ENCODE assay signal across 13 mouse cellular contexts in the genomic region with DNA sequence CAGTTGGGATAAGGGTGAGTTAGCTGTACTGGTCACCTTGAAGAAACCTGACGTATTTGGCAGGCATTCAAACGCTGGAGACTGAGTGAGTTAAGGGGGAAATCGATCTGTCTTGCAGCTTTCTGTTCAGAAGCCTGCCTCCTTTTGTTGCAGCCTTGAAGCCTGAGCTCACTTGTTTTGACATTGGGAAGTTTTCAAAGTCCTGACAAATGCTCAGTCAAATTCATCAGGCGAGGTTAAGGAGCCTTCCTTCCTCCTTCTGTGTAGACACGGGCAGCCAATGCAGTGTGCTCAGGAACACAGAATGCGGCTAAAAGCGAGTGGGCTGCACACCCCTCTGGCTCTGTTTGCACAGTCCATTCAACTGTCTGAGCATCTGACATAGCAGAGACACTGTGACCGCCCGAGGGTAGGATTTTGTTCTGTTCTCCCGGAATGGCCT. TPM values are rescaled to one million over a fixed set of nuclear protein-coding genes. Genes with fewer than 3 reads are reported as not detected.
DNase-seq lines count a peak whose midpoint lies in the region; ATAC-seq lines count a peak whose summit lies in the region.
"Had no signal": no experiment of that assay in that cellular context is flagged by ENCODE, and none has a peak within 500 bp of the region (broad histone marks: within the 10 kb centered on the region; RNA-seq: fewer than 3 reads in every experiment).

No protein-coding gene starts in this region.

- peak; percentile 15 for DNase-seq in embryonic facial prominence, embryonic 11.5 days (ENCODE audit: low spot score)
- no peak for DNase-seq in urinary bladder, adult 2 months (ENCODE audit: low spot score)
- DNase-seq in neural tube, embryonic 10.5 days (ENCODE audit: extremely low spot score, low spot score), result no peak
- DNase-seq in embryo, embryonic 10 days (ENCODE audit: low spot score), result no peak
- DNase-seq: cerebellum, adult 18-20 months; heart, postnatal 36 days had no signal

- H3K4me3 ChIP-seq in intestine, embryonic 16.5 days (ENCODE audit: low read length), result no peak overlapping the region
- H3K4me3 ChIP-seq in intestine, embryonic 15.5 days (replicated peaks), result no peak overlapping the region
- no peak overlapping the region for H3K4me3 ChIP-seq in embryonic facial prominence, embryonic 11.5 days (ENCODE audit: low read depth, low read length)
- H3K4me3 ChIP-seq: kidney, embryonic 15.5 days; liver, embryonic 15.5 days; myocyte had no signal

- H3K36me3 ChIP-seq in intestine, embryonic 16.5 days (ENCODE audit: control insufficient read depth, insufficient read depth, low read length), result no peaks in the 10 kb centered on the region
- no peaks in the 10 kb centered on the region for H3K36me3 ChIP-seq in intestine, embryonic 15.5 days
- H3K36me3 ChIP-seq in embryonic facial prominence, embryonic 11.5 days (replicated peaks; ENCODE audit: control insufficient read depth, insufficient read depth, low read depth, low read length), result no peaks in the 10 kb centered on the region
- H3K36me3 ChIP-seq: kidney, embryonic 15.5 days; liver, embryonic 15.5 days had no signal

- 0 out of 2 replicates have a peak, but pooled peaks cover 2% of the 10 kb centered on the region for H3K4me1 ChIP-seq in intestine, embryonic 16.5 days (ENCODE audit: control insufficient read depth, insufficient read depth, low read length)
- no peaks in the 10 kb centered on the region for H3K4me1 ChIP-seq in intestine, embryonic 15.5 days (replicated peaks)
- no peaks in the 10 kb centered on the region for H3K4me1 ChIP-seq in embryonic facial prominence, embryonic 11.5 days (ENCODE audit: control insufficient read depth, insufficient read depth, low read length)
- H3K4me1 ChIP-seq: kidney, embryonic 15.5 days had no signal

- no peak overlapping the region for H3K4me2 ChIP-seq in intestine, embryonic 16.5 days (ENCODE audit: low read depth, low read length)
- H3K4me2 ChIP-seq in intestine, embryonic 15.5 days (replicated peaks), result no peak overlapping the region
- H3K4me2 ChIP-seq in embryonic facial prominence, embryonic 11.5 days (ENCODE audit: low read depth, low read length), result no peak overlapping the region
- H3K4me2 ChIP-seq: kidney, embryonic 15.5 days; liver, embryonic 15.5 days had no signal

- ATAC-seq in intestine, embryonic 16.5 days, result peak; percentile 26; the same call in 1 of the 2 replicates
- no peak for ATAC-seq in intestine, embryonic 15.5 days
- no peak for ATAC-seq in embryonic facial prominence, embryonic 11.5 days (replicated peaks; ENCODE audit: insufficient number of reproducible peaks, low FRiP score, low TSS enrichment, low read depth)
- ATAC-seq in granulocyte monocyte progenitor cell, adult 5-6 weeks (replicated peaks; ENCODE audit: poor library complexity, severe bottlenecking), result peak; percentile 27; the same call in 1 of the 2 replicates
- 0 out of 2 replicates have a peak, but pooled peaks have one; percentile 8 for ATAC-seq in megakaryocyte progenitor cell, adult 5-6 weeks (replicated peaks; ENCODE audit: poor library complexity)

- H3K9ac ChIP-seq in intestine, embryonic 16.5 days (ENCODE audit: low read depth, low read length), result no peak overlapping the region
- no peak overlapping the region for H3K9ac ChIP-seq in intestine, embryonic 15.5 days
- no peak overlapping the region for H3K9ac ChIP-seq in embryonic facial prominence, embryonic 11.5 days (replicated peaks; ENCODE audit: low read length)
- H3K9ac ChIP-seq: kidney, embryonic 15.5 days; liver, embryonic 15.5 days had no signal

- H3K9me3 ChIP-seq in intestine, embryonic 16.5 days (ENCODE audit: control insufficient read depth, low read length), result no peaks in the 10 kb centered on the region
- H3K9me3 ChIP-seq in intestine, embryonic 15.5 days, result no peaks in the 10 kb centered on the region
- H3K9me3 ChIP-seq in embryonic facial prominence, embryonic 11.5 days (replicated peaks; ENCODE audit: control insufficient read depth, low read length), result no peaks in the 10 kb centered on the region
- H3K9me3 ChIP-seq: kidney, embryonic 15.5 days; liver, embryonic 15.5 days had no signal

- whole genome bisulfite sequencing in intestine, embryonic 16.5 days, result 50% methylated on average over 10 of the region's 10 CpGs
- WGBS in intestine, embryonic 15.5 days, result 59% methylated on average over 10 of the region's 10 CpGs
- WGBS in embryonic facial prominence, embryonic 11.5 days, result 56% methylated on average over 10 of the region's 10 CpGs

- no peak overlapping the region for H3K27ac ChIP-seq in intestine, embryonic 16.5 days (ENCODE audit: low read length)
- H3K27ac ChIP-seq in intestine, embryonic 15.5 days, result no peak overlapping the region
- H3K27ac ChIP-seq in embryonic facial prominence, embryonic 11.5 days (replicated peaks; ENCODE audit: low read depth, low read length), result no peak overlapping the region
- H3K27ac ChIP-seq: kidney, embryonic 15.5 days; liver, embryonic 15.5 days had no signal

- H3K27me3 ChIP-seq in intestine, embryonic 16.5 days (replicated peaks; ENCODE audit: control insufficient read depth, insufficient read depth, low read length), result no peaks in the 10 kb centered on the region
- no peaks in the 10 kb centered on the region for H3K27me3 ChIP-seq in intestine, embryonic 15.5 days (replicated peaks)
- no peaks in the 10 kb centered on the region for H3K27me3 ChIP-seq in embryonic facial prominence, embryonic 11.5 days (ENCODE audit: control insufficient read depth, insufficient read depth, low read length)
- H3K27me3 ChIP-seq: kidney, embryonic 15.5 days; liver, embryonic 15.5 days had no signal

RNA-seq across cellular contexts. Expression of a gene that starts 16.7 kb away (rescaled TPM):
- polyA plus RNA-seq in intestine, embryonic 16.5 days (2015; fragmentation: Nextera tagmentation; extraction: Ambion mirVana), result 13.1 and 16.7 TPM in 2 replicates
- polyA plus RNA-seq in intestine, embryonic 15.5 days (2015; fragmentation: Nextera tagmentation; extraction: Ambion mirVana), result 15.8 and 16.5 TPM in 2 replicates
- polyA plus RNA-seq in embryonic facial prominence, embryonic 11.5 days (2014; fragmentation: Nextera tagmentation; extraction: Ambion mirVana), result 12.5 and 14.9 TPM in 2 replicates
- total RNA-seq in granulocyte monocyte progenitor cell, adult 5-6 weeks (2014; fragmentation: Nextera tagmentation), result 33.8 and 39.3 TPM in 2 replicates
- 23.3 and 26.2 TPM in 2 replicates for total RNA-seq in granulocyte monocyte progenitor cell, adult 5-6 weeks (2017)
- 47.8 and 66.9 TPM in 2 replicates for total RNA-seq in megakaryocyte progenitor cell, adult 5-6 weeks (2015)
- total RNA-seq in megakaryocyte progenitor cell, adult 5-6 weeks (2017), result 32.0 and 37.8 TPM in 2 replicates
- polyA plus RNA-seq in urinary bladder, adult 2 months (2012; rRNA removed), result 6.0 and 6.7 TPM in 2 replicates

Comparison
In these comparisons a context has a peak if more than half of its experiments do, and no peak if none do; other contexts are left out.
1. ATAC-seq: peak in intestine, embryonic 16.5 days (single experiment), granulocyte monocyte progenitor cell, adult 5-6 weeks (single experiment) and megakaryocyte progenitor cell, adult 5-6 weeks (single experiment); none in intestine, embryonic 15.5 days (single experiment) and embryonic facial prominence, embryonic 11.5 days (single experiment).